ENCODE assay signal across 8 mouse cellular contexts in the genomic region with DNA sequence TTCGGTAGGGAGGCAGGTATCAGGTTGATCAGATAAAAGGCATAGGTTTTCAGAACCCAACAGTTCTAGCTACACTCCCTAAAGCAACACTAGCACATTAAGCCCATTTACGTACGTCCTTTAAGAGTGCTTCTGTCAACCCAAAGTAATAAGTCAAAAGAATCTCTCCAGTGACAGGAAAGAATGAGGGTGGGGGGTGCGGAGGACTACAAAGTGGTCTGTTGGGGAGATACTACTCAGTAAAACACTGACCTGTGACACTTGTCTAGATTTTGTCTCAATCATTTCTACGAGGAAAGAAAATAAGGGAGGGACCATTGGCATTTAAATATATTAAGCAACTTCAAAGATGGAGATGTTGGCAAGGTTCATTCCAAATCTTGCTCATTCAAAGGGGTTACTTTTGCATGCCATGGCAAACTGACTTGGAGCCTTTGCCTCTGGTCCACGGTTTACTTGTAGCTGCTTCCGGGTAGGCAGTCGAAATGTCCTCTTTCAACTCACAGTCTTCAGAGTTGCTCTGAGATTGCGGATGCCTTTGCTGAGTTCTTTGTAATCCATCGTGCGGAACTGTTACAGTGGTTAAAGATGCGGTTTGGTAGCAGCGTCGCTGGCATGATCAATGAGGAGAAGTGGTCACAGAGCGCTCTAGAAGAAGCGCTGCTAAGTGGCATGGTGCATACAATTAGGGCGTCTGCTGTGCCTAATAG. TPM values are rescaled to one million over a fixed set of nuclear protein-coding genes. Genes with fewer than 3 reads are reported as not detected.
A peak's percentile ranks its signal among the peaks of the same experiment; 100 is the strongest.
DNase-seq lines count a peak whose midpoint lies in the region; ATAC-seq lines count a peak whose summit lies in the region.

No protein-coding gene starts in this region.

- peak; percentile 22 for DNase-seq in frontal cortex, postnatal 36 days (ENCODE audit: low spot score in 2 of 2)
- DNase-seq in Muller cell, postnatal 12 days (ENCODE audit: inconsistent ontology term), result peak; percentile 10
- no peak for DNase-seq in adrenal gland, postnatal 10 days
- no peak for DNase-seq in urinary bladder, postnatal 14 days (ENCODE audit: low spot score)
- no peak for DNase-seq in urinary bladder, postnatal 4 days (ENCODE audit: low spot score in 2 of 2)

- H3K9ac ChIP-seq in forebrain, embryonic 16.5 days (replicated peaks; ENCODE audit: low read depth, low read length), result peak overlapping the region; percentile 89
- H3K9ac ChIP-seq in midbrain, embryonic 12.5 days (replicated peaks), result peak overlapping the region; percentile 91

- no peaks in the 10 kb centered on the region for H3K36me3 ChIP-seq in forebrain, embryonic 16.5 days (ENCODE audit: control insufficient read depth, insufficient read depth)
- H3K36me3 ChIP-seq in midbrain, embryonic 12.5 days, result no peaks in the 10 kb centered on the region

- H3K9me3 ChIP-seq in forebrain, embryonic 16.5 days (ENCODE audit: control insufficient read depth, low read length), result no peaks in the 10 kb centered on the region
- H3K9me3 ChIP-seq in midbrain, embryonic 12.5 days, result no peaks in the 10 kb centered on the region

- peak overlapping the region; percentile 70 for H3K4me2 ChIP-seq in forebrain, embryonic 16.5 days (ENCODE audit: low read length)
- H3K4me2 ChIP-seq in midbrain, embryonic 12.5 days (replicated peaks), result peak overlapping the region; percentile 66

- WGBS in forebrain, embryonic 16.5 days, result 3% methylated on average over 17 of the region's 17 CpGs
- 4% methylated on average over 17 of the region's 17 CpGs for WGBS in midbrain, embryonic 12.5 days

- H3K4me3 ChIP-seq in forebrain, embryonic 16.5 days (replicated peaks; ENCODE audit: low read length), result peak overlapping the region; percentile 86
- H3K4me3 ChIP-seq in midbrain, embryonic 12.5 days, result peak overlapping the region; percentile 73

- H3K4me1 ChIP-seq in forebrain, embryonic 16.5 days (replicated peaks; ENCODE audit: control insufficient read depth, insufficient read depth, low read length), result peaks cover 22% of the 10 kb centered on the region
- peaks cover 28% of the 10 kb centered on the region for H3K4me1 ChIP-seq in midbrain, embryonic 12.5 days

- no peaks in the 10 kb centered on the region for H3K27me3 ChIP-seq in forebrain, embryonic 16.5 days (replicated peaks; ENCODE audit: control insufficient read depth, insufficient read depth, low read length)
- peaks cover 23% of the 10 kb centered on the region for H3K27me3 ChIP-seq in midbrain, embryonic 12.5 days

- ATAC-seq in frontal cortex, adult (ENCODE audit: low TSS enrichment), result no peak
- no peak for ATAC-seq in forebrain, embryonic 16.5 days
- ATAC-seq in midbrain, embryonic 12.5 days (ENCODE audit: low FRiP score, low read depth), result no peak

- peak overlapping the region; percentile 98 for H3K27ac ChIP-seq in forebrain, embryonic 16.5 days (ENCODE audit: low read length)
- no peak overlapping the region; the same call in 1 of the 2 replicates for H3K27ac ChIP-seq in midbrain, embryonic 12.5 days (replicated peaks)

RNA-seq across cellular contexts. Expression of gene Slitrk5, which starts 2.6 kb away (rescaled TPM):
- 26.4 and 26.8 TPM in 2 replicates for polyA plus RNA-seq in forebrain, embryonic 16.5 days (2015; fragmentation: Nextera tagmentation; extraction: Ambion mirVana)
- polyA plus RNA-seq in midbrain, embryonic 12.5 days (2016; fragmentation: Nextera tagmentation; extraction: Ambion mirVana), result 24.3 and 29.7 TPM in 2 replicates
- under 1 TPM; 0.45 to 0.58 TPM for total RNA-seq in adrenal gland, postnatal 10 days (2021)

Comparison
In these comparisons a context has a peak if more than half of its experiments do, and no peak if none do; other contexts are left out.
1. DNase-seq: peak in frontal cortex, postnatal 36 days (2 of 2) and Muller cell, postnatal 12 days (single experiment); none in adrenal gland, postnatal 10 days (single experiment), urinary bladder, postnatal 14 days (single experiment) and urinary bladder, postnatal 4 days (0 of 2).